Mouse (Mus musculus) neural tube, embryonic 12.5 days (tissue): ENCODE measurements around the gene Ager. TPM values are rescaled to one million over a fixed set of nuclear protein-coding genes. Genes with fewer than 3 reads are reported as not detected.

Source experiments
- ATAC-seq: fragments of 200-750 bp; cut with Nextera tagmentation; 2 replicates; pipeline ENCODE4 v1.8.0; 2017; ENCODE audit warnings: low read depth, mild to moderate bottlenecking, moderate TSS enrichment, moderate library complexity; ENCODE audit not compliant: low FRiP score
- H3K27ac ChIP-seq: fragments of 300-500 bp; sonication (generic); 2 replicates; pipeline ENCODE4 v1.5.1; 2016
- H3K27me3 ChIP-seq: fragments of 300-500 bp; sonication (generic); replicated peaks from 2 replicates; pipeline ENCODE4 v1.6.1; 2016; ENCODE audit warnings: mild to moderate bottlenecking
- H3K36me3 ChIP-seq: fragments of 300-500 bp; sonication (generic); 2 replicates; pipeline ENCODE4 v1.6.1; 2016; ENCODE audit warnings: mild to moderate bottlenecking
- H3K4me1 ChIP-seq: fragments of 300-500 bp; sonication (generic); 2 replicates; pipeline ENCODE4 v1.6.1; 2016
- H3K4me2 ChIP-seq: fragments of 300-500 bp; sonication (generic); replicated peaks from 2 replicates; pipeline ENCODE4 v1.6.1; 2016; ENCODE audit warnings: mild to moderate bottlenecking
- H3K4me3 ChIP-seq: fragments of 300-500 bp; sonication (generic); 2 replicates; pipeline ENCODE4 v1.5.1; 2016
- H3K9ac ChIP-seq: fragments of 300-500 bp; sonication (generic); 2 replicates; pipeline ENCODE4 v1.6.1; 2016; ENCODE audit warnings: mild to moderate bottlenecking
- H3K9me3 ChIP-seq: fragments of 300-500 bp; sonication (generic); 2 replicates; pipeline ENCODE4 v1.6.1; 2016; ENCODE audit warnings: mild to moderate bottlenecking
- WGBS: fragments of 180-500 bp; shearing (Covaris S2); methylation state at CpG from one replicate; pipeline ENCODE4 v1.1.7; 2016; 5-methylcytosine and 5-hydroxymethylcytosine counted together
- polyA plus RNA-seq: library from polyadenylated mRNA; unstranded; fragments of >200 nt; fragmentation: Nextera tagmentation; extraction: Ambion mirVana; gene quantifications from 2 replicates; pipeline ENCODE4 v1.2.1, GENCODE M21; 2016

Gene Ager
- polyA plus RNA-seq, 1 experiment from 2014 or later: 1.9 TPM

GRCm38 (mm10) chr17:34607997-34608396 is 10.3 kb downstream of the Ager start:
- Histone ChIP-seq H3K4me1 (peaks cover 39% of the 10 kb centered on the region), H3K4me3 (no peak overlapping the region), H3K27me3 (no peaks in the 10 kb centered on the region), H3K36me3 (peaks cover 43% of the 10 kb centered on the region), H3K27ac (no peak overlapping the region), H3K9ac (0 out of 2 replicates have a peak overlapping the region, but pooled peaks have one; percentile 13), H3K4me2 (no peak overlapping the region), H3K9me3 (no peaks in the 10 kb centered on the region)
- WGBS: 91% methylated on average over 7 of the region's 7 CpGs
- ATAC-seq: no peak

DNA sequence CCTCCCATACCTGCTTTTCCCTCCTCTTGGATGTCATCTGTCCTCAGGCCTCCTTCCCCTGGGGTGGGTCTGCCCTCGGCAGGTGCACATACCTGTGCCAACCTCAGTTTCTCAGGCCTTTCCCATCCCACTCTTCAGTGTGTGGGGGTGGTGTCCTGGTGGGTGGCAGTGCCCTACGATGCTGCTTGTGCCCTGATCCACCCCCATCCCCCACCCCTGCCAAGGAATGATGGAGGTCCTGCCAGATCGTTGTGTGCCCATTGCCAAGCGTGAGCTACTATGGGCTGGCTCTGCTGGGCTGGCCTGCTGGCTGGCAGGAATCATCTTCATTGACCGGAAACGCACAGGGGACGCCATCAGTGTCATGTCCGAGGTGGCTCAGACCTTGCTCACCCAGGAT is 13.4 kb downstream of the Ager start:
- H3K4me2 ChIP-seq: no peak overlapping the region
- H3K9me3 ChIP-seq: no peaks in the 10 kb centered on the region
- 94% methylated on average over 8 of the region's 8 CpGs for WGBS
- H3K27me3 ChIP-seq: no peaks in the 10 kb centered on the region
- no peak overlapping the region for H3K27ac ChIP-seq
- H3K9ac ChIP-seq: no peak overlapping the region
- peaks cover 27% of the 10 kb centered on the region for H3K4me1 ChIP-seq
- peaks cover 70% of the 10 kb centered on the region for H3K36me3 ChIP-seq
- ATAC-seq: no peak
- H3K4me3 ChIP-seq: no peak overlapping the region

- Histone ChIP-seq H3K36me3 (peaks cover 71% of the 10 kb centered on the region), H3K27me3 (no peaks in the 10 kb centered on the region)
- ATAC-seq: no peak
Measured at GRCm38 (mm10) chr17:34613054-34613645, 15.5 kb downstream of the Ager start.

GRCm38 (mm10) chr17:34613830-34614229 is 16.2 kb downstream of the Ager start:
- Histone ChIP-seq H3K9ac (no peak overlapping the region), H3K36me3 (peaks cover 67% of the 10 kb centered on the region), H3K4me3 (no peak overlapping the region), H3K9me3 (no peaks in the 10 kb centered on the region), H3K4me1 (peaks cover under 1% of the 10 kb centered on the region; the same call in 1 of the 2 replicates), H3K4me2 (no peak overlapping the region), H3K27ac (no peak overlapping the region), H3K27me3 (no peaks in the 10 kb centered on the region)
- WGBS: 91% methylated on average over 10 of the region's 10 CpGs
- no peak for ATAC-seq

More at GRCm38 (mm10) chr17:34613054-34613645, 15.5 kb downstream of the Ager start:
- WGBS: 90% methylated on average over 11 of the region's 11 CpGs
- H3K9me3 ChIP-seq: no peaks in the 10 kb centered on the region
- H3K9ac ChIP-seq: no peak overlapping the region
- H3K27ac ChIP-seq: no peak overlapping the region
- peaks cover 7% of the 10 kb centered on the region for H3K4me1 ChIP-seq
- no peak overlapping the region for H3K4me2 ChIP-seq
- no peak overlapping the region for H3K4me3 ChIP-seq

DNA sequence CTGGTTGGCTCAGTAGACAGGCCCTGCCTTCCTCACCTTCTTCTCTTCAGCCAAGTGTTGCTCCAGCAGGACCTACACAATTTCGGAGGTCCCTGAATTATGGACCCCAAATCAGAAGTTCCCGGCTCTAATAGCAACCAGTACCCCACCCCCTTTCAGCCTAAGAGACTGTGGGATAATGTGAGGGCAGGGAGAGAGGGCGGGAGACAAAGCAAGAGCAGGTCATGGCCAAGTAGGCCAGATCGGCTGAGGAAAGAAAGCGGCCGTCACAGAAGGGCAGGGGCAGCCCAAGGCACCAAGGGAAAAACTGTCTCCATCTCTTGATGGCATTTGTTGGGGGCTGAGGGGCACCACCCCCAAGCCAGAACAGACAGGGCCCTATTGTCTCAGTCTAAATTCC is 18.2 kb downstream of the Ager start, which contains the start of gene Egfl8:
Gene Egfl8, minus strand, starts transcription at position 101 of the 400 bp plus-strand sequence.
- no peak for ATAC-seq
- Histone ChIP-seq H3K4me3 (peak within 1 kb of the TSS; percentile 5; the same call in 1 of the 2 replicates), H3K27ac (no peak within 1 kb of the TSS), H3K27me3 (no peaks in the 10 kb centered on the region), H3K4me2 (peak within 1 kb of the TSS; percentile 24; the same call in 1 of the 2 replicates), H3K9ac (no peak within 1 kb of the TSS), H3K9me3 (no peaks in the 10 kb centered on the region), H3K4me1 (no peaks in the 10 kb centered on the region), H3K36me3 (peaks cover 57% of the 10 kb centered on the region)
- WGBS: 65% methylated on average over 6 of the region's 6 CpGs

GRCm38 (mm10) chr17:34618999-34619398 is 21.3 kb downstream of the Ager start:
- ATAC-seq: no peak
- H3K4me1 ChIP-seq: no peaks in the 10 kb centered on the region
- no peak overlapping the region for H3K9ac ChIP-seq
- H3K4me3 ChIP-seq: no peak overlapping the region
- H3K36me3 ChIP-seq: peaks cover 47% of the 10 kb centered on the region
- no peaks in the 10 kb centered on the region for H3K9me3 ChIP-seq
- WGBS: 20% methylated on average over 6 of the region's 6 CpGs
- no peaks in the 10 kb centered on the region for H3K27me3 ChIP-seq
- no peak overlapping the region for H3K4me2 ChIP-seq
- no peak overlapping the region for H3K27ac ChIP-seq

DNA sequence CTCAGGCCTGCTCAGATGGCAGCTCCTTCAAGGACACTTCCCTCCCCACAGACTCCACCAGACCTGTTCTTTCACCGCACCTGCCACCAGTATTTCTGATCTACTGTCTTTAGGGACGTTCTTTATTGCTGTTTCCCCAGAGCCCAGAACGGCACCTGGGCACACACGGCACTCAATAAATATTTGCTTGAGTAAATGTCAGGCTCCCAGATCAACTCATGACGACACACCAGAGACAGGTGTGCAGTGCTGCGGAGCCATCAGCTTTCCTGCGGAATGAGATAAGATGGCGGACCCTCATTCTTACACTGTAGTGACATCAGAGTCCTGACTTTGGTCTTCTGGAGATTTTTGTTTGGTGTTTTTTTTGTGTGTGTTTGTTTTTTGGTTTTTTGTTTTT is 23.3 kb downstream of the Ager start:
- Histone ChIP-seq H3K36me3 (peaks cover 31% of the 10 kb centered on the region), H3K4me1 (peaks cover 4% of the 10 kb centered on the region), H3K9ac (no peak overlapping the region), H3K4me3 (no peak overlapping the region), H3K9me3 (no peaks in the 10 kb centered on the region), H3K27me3 (no peaks in the 10 kb centered on the region), H3K4me2 (no peak overlapping the region), H3K27ac (no peak overlapping the region)
- WGBS: 90% methylated on average over 8 of the region's 8 CpGs
- ATAC-seq: no peak

- no peak overlapping the region for H3K4me3 ChIP-seq
- no peak overlapping the region for H3K4me2 ChIP-seq
- H3K27ac ChIP-seq: no peak overlapping the region
- no peak for ATAC-seq
- no peaks in the 10 kb centered on the region for H3K9me3 ChIP-seq
- peaks cover 22% of the 10 kb centered on the region for H3K36me3 ChIP-seq
- 90% methylated on average over 9 of the region's 9 CpGs for WGBS
- no peaks in the 10 kb centered on the region for H3K27me3 ChIP-seq
- peaks cover 15% of the 10 kb centered on the region for H3K4me1 ChIP-seq
- no peak overlapping the region for H3K9ac ChIP-seq
Measured at GRCm38 (mm10) chr17:34623161-34623560, 25.5 kb downstream of the Ager start.

DNA sequence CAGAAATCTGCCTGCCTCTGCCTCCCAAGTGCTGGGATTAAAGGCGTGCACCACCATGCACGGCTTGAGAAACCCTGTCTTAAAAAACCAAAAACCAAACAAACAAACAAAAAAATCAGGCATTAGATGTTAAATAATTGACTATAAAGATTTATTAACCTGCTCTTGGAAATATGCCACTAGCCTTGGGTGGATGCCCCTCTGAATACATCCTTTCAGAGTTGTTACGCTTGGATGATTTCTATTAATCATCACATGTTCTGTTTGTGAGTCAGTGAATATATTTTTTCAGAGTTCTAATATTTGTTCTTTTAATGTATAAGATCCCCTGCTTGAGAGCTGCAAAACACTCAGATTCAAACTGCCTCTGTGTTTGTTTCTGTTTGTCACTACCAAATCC is 27.3 kb downstream of the Ager start:
- 96% methylated on average over 3 of the region's 3 CpGs for WGBS
- ATAC-seq: no peak

DNA sequence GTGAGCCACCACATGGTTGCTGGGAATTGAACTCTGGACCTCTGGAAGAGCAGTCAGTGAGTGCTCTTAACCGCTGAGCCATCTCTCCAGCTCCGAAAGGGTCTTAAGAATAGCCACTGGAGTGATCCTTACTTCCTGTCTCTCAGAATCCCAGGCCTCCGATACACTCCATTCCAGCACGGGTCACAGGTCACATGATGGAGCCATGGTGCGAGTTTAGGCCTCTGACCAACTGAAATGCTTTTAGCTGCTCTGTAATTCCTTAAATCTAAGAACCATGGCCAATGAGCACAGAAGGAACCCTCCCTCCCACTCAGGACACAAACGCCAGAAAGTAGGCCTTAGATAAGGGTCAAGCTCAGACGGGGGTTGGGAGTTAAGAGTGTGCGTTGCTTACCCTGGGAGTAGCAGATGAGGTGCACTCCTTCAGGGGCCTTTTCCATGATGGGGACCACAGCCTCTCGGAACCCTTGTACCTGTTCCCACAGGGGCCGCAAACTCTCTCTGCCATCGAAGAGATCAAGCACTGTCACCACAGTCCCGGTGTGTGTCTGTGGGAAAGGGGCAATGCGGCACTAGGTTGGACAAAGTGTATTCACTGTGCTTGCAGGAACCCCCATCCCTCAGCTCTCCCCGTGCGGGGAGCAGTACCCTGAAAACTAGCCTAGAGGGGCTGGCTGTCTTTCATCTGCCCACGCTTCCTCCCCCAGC is 28.6 kb downstream of the Ager start:
- no peak for ATAC-seq
- H3K27me3 ChIP-seq: peaks cover 21% of the 10 kb centered on the region
- H3K4me2 ChIP-seq: peak overlapping the region; percentile 86
- peak overlapping the region; percentile 60 for H3K4me3 ChIP-seq
- peak overlapping the region; percentile 60 for H3K9ac ChIP-seq
- H3K4me1 ChIP-seq: peaks cover 44% of the 10 kb centered on the region
- H3K9me3 ChIP-seq: no peaks in the 10 kb centered on the region
- peaks cover 22% of the 10 kb centered on the region for H3K36me3 ChIP-seq
- no peak overlapping the region for H3K27ac ChIP-seq
- WGBS: 55% methylated on average over 16 of the region's 16 CpGs

More for the DNA sequence above, 27.3 kb downstream of the Ager start:
- no peak overlapping the region for H3K27ac ChIP-seq
- H3K9me3 ChIP-seq: no peaks in the 10 kb centered on the region
- no peak overlapping the region for H3K4me2 ChIP-seq
- H3K36me3 ChIP-seq: peaks cover 22% of the 10 kb centered on the region
- no peak overlapping the region for H3K9ac ChIP-seq
- peaks cover 32% of the 10 kb centered on the region for H3K4me1 ChIP-seq
- no peak overlapping the region for H3K4me3 ChIP-seq
- H3K27me3 ChIP-seq: peaks cover 9% of the 10 kb centered on the region

GRCm38 (mm10) chr17:34626773-34627092 is 29.1 kb downstream of the Ager start:
- Histone ChIP-seq H3K9ac (peak overlapping the region; percentile 60), H3K36me3 (peaks cover 22% of the 10 kb centered on the region), H3K27me3 (peaks cover 26% of the 10 kb centered on the region), H3K4me3 (peak overlapping the region; percentile 60), H3K4me2 (peak overlapping the region; percentile 86), H3K27ac (peak overlapping the region; percentile 17; the same call in 1 of the 2 replicates), H3K4me1 (peaks cover 49% of the 10 kb centered on the region), H3K9me3 (no peaks in the 10 kb centered on the region)
- WGBS: under 1% methylated on average over 18 of the region's 18 CpGs
- peak; percentile 27; the same call in 1 of the 2 replicates for ATAC-seq

GRCm38 (mm10) chr17:34627093-34627942 is 29.7 kb downstream of the Ager start:
- H3K4me1 ChIP-seq: peaks cover 55% of the 10 kb centered on the region
- peak; percentile 83 for ATAC-seq
- H3K4me2 ChIP-seq: peak overlapping the region; percentile 86
- no peaks in the 10 kb centered on the region for H3K9me3 ChIP-seq
- peak overlapping the region; percentile 60 for H3K9ac ChIP-seq
- WGBS: 1% methylated on average over 40 of the region's 45 CpGs
- H3K4me3 ChIP-seq: peak overlapping the region; percentile 60
- peaks cover 32% of the 10 kb centered on the region for H3K27me3 ChIP-seq
- H3K36me3 ChIP-seq: peaks cover 17% of the 10 kb centered on the region; the same call in 1 of the 2 replicates
- peak overlapping the region; percentile 72; the same call in 1 of the 2 replicates for H3K27ac ChIP-seq
